ENCODE assay signal across 33 mouse cellular contexts in the genomic region with DNA sequence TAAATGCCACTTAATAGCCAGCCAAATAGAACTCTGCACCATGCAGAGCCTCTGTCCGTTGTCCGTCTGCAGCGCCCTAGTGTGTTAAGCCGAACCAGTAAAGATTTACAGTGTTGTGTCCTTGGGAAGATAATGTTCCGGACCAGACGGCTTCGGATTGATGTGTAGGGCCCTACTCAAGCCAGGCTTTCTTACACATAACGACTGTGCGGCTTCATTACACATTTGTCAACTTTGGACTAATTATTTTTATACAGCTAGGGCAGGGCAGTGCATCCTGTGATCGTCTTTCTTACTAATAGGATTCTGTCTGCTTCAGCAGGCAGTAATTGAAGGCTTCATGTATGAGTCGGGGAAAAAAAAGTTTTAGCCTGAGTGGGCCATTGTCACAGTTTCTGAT.
"Had no signal": no experiment of that assay in that cellular context is flagged by ENCODE, and none has a peak within 500 bp of the region (broad histone marks: within the 10 kb centered on the region; RNA-seq: fewer than 3 reads in every experiment).

No protein-coding gene starts in this region.

- H3K4me3 ChIP-seq: heart, embryonic 10.5 days; heart, embryonic 12.5 days; heart, embryonic 13.5 days; heart, embryonic 15.5 days; hindbrain, embryonic 10.5 days; hindbrain, embryonic 12.5 days; hindbrain, embryonic 13.5 days; hindbrain, embryonic 15.5 days; intestine, embryonic 15.5 days; kidney, embryonic 15.5 days; layer of hippocampus, adult 2 months had no signal

- H3K27me3 ChIP-seq: heart, embryonic 12.5 days; heart, embryonic 13.5 days; heart, embryonic 15.5 days; intestine, embryonic 15.5 days; kidney, embryonic 15.5 days had no signal

- DNase-seq: heart, postnatal 10 days; heart, postnatal 14 days; heart, postnatal 36 days; heart, postnatal 4 days; kidney, adult 11 months; kidney, adult 18-20 months; kidney, adult 2 months; kidney, adult 8-10 months; kidney, adult 9 months; kidney, postnatal 10 days; kidney, postnatal 14 days; kidney, postnatal 36 days; kidney, postnatal 4 days; layer of hippocampus, adult 9-11 months; layer of hippocampus, postnatal 36 days had no signal

- H3K27ac ChIP-seq: heart, embryonic 10.5 days; heart, embryonic 13.5 days; heart, embryonic 15.5 days; hindbrain, embryonic 10.5 days; hindbrain, embryonic 12.5 days; hindbrain, embryonic 13.5 days; hindbrain, embryonic 14.5 days; hindbrain, embryonic 15.5 days; hindbrain, postnatal 0 days; intestine, embryonic 15.5 days; kidney, embryonic 15.5 days; kidney, postnatal 0 days; layer of hippocampus, adult 2 months had no signal

- H3K9ac ChIP-seq: heart, embryonic 12.5 days; heart, embryonic 13.5 days; heart, embryonic 15.5 days; hindbrain, embryonic 12.5 days; hindbrain, embryonic 13.5 days; hindbrain, embryonic 14.5 days; hindbrain, embryonic 15.5 days; intestine, embryonic 15.5 days; kidney, embryonic 15.5 days had no signal

- H3K4me2 ChIP-seq: heart, embryonic 11.5 days; heart, embryonic 12.5 days; heart, embryonic 13.5 days; heart, embryonic 15.5 days; hindbrain, embryonic 12.5 days; hindbrain, embryonic 13.5 days; hindbrain, embryonic 14.5 days; hindbrain, embryonic 15.5 days; intestine, embryonic 15.5 days; kidney, embryonic 15.5 days had no signal

- H3K9me3 ChIP-seq: heart, embryonic 10.5 days; heart, embryonic 12.5 days; heart, embryonic 13.5 days; heart, embryonic 15.5 days; hindbrain, embryonic 10.5 days; hindbrain, embryonic 12.5 days; hindbrain, embryonic 13.5 days; hindbrain, embryonic 15.5 days; intestine, embryonic 15.5 days; kidney, embryonic 15.5 days had no signal

- ATAC-seq: hindbrain, postnatal 0 days; inflammation-experienced regulatory T-cells, adult 6 months; intestine, embryonic 15.5 days; intestine, embryonic 16.5 days; intestine, postnatal 0 days had no signal

- H3K36me3 ChIP-seq: heart, embryonic 15.5 days; hindbrain, embryonic 12.5 days; hindbrain, embryonic 13.5 days; hindbrain, embryonic 15.5 days; intestine, embryonic 15.5 days had no signal
